Mouse (Mus musculus) heart, adult 11 months (tissue): ENCODE data around the gene Slc3a2.
"Not testable (repeated sequence)": the region's sequence is repeated elsewhere in the genome, so short reads cannot be mapped to it uniquely, and the experiment has no call there.

Experiments used
- DNase-seq: peaks from one replicate; pipeline ENCODE4 v3.0.0; 2022

The Slc3a2 gene

DNA sequence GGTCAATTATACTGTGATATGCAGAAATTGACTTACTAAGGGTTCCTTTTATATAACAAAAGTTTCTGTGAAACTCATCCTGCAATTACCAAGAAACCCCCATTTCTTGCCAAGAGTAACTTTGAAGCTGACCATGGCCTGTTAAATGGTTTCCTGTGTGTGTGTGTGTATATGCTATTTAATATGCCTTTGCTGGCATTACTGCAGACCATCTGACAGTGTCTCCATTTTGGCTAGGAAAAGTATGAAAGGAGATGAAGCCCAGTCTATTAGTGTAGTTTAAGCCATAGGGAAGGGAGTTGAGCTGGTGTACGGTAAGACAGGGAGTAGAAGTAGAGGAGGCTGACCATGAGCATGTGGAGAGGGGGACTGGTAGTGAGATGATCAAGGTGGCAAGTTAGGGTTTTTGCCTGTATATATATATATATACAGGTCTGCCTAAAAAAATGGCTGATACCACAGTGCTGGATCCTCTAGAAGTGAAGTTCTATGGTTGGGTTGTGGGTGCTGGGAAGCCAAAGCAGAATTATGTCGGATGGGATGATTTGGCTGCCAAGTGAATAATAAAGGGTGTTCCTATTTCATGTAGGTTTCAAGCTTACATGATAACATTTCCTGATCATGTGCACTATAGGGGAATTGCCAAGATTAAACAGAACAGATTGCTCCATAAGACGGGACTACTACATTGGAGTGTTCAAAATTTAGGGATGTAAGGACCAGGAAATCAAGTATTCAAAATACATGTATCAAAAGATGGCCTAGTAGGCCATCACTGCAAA is 3.6 kb upstream of the Slc3a2 start:
- DNase-seq = no peak

DNA sequence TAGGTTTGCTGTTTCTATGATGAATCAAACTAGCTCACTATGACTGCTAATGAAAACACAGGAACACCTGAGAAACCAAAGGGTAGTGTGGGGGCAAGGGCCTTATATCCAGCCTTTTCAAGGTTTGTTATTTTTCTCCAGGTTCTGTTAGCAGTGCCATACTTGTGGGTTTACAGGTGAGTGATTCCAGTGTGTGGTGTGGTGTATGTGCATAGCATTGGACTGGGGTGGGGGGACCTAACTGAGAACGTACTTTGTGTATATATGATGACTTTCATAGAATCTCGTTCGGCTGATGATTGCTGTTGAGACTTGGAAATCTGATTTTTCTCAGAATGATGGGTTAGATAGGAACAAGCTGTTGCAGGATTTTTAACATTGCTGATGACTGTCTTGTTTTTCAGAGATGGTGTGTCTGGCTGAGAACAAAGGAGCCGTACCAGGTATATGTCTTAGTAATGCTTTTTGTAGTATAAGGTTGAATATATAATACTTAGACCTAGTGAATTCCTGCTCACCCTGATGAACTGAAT is 2.0 kb upstream of the Slc3a2 start:
- no peak for DNase-seq

DNA sequence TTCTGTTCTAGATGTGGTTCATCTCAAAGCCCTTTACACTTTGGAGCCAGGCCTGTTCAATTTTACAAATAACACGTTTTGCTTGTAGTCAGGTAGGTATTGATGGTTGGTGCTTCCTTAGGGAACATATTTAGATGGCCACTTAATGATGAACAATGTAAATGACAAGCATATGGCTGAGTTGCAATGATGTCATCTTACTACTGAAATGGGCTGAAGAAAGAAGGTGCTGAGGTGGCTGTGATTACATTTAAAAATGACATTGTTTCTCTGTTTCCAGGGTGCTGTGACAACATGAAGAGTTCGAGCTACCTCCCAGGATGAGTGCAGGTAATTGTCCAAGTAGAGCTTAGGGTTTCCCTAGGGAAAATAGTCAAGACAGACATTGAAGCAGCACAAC is 1.2 kb upstream of the Slc3a2 start:
- no peak for DNase-seq

DNA sequence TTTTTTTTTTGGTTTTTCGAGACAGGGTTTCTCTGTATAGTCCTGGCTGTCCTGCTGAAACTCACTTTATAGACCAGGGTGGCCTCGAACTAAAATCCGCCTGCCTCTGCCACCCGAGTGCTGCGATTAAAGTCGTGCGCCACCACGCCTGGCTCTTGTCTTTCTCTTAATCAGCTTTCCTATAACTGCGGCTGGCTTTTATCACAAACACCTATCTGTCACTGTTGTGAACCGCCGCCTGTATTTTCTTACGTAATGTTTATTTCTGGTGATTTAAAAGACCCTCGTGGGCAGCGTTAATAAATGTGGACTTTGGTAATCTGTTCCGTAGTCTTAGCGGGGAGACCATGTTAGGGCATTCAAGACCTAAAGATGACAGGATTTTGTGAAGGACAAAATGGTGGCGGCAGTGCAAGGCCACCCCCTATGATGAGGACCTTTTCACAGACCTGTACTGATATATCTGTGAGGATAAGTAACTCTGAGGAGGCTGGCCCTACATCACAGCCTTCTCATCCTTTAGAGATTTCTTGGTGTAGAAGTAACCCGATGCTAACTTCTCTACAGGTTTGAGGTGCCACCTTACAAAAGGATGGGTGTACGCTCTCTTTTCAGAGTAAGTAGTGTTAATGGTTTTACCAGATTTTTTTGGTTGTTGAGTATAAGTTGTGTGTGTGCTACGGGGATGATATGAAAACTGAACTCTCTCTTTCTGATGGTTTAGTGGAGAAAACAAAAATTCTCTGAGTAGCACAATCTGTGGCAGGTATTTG is 591 bp upstream of the Slc3a2 start:
- DNase-seq = peak; percentile 90

DNA sequence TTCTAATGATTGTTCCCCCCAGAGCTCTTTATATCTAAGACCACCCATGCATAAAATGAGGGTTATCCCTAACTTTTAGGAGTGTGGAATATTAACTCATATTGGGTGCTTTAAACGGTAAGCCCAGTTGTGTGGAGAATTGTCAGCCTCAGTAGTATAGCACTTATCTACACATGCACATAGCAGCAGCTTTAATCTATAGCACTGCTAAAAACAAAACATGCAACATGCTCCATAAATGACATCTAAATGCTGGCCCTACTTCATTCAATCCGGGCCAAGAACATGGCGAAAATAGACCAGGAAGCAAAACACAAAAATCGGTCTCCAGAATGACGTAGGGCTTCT is 636 bp downstream of the Slc3a2 start:
- DNase-seq = no peak

DNA sequence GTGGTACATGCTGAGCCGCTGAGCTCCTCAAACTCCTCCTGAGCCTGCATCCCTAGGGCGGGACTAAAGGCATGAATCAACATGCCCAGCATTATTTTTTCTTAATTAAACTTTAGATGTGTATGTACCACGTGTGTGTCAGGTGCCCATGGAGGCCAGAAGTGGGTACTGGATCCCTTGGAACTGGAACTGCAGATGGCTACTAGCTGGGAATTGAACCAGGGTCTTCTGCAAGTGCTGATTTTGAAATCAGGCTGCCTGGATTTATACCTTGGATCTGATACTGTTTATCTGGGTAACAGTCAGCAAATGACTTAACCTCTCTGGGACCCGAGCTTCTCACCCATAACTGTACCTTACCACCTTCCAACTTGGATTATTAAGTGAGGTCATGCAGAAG is 1.1 kb downstream of the Slc3a2 start:
- DNase-seq = no peak

DNA sequence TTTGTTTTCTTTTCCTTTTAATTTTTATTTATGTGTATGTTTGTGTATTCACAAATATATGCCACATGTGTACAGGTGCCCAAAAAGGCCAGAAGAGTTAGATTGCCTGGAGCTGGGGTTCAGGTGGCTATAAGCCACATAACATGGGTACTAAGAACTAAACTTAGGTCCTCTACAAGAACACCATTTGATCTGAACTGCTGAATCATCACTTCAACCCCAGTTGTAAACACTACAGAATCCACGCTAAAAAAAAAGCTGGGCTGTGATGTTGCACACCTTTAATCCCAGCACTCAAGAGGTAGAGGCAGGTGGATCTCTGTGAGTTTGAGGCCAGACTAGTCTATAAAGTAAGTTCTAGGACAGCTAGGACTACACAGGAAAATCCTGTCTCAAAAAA is 1.8 kb downstream of the Slc3a2 start:
- no peak for DNase-seq

DNA sequence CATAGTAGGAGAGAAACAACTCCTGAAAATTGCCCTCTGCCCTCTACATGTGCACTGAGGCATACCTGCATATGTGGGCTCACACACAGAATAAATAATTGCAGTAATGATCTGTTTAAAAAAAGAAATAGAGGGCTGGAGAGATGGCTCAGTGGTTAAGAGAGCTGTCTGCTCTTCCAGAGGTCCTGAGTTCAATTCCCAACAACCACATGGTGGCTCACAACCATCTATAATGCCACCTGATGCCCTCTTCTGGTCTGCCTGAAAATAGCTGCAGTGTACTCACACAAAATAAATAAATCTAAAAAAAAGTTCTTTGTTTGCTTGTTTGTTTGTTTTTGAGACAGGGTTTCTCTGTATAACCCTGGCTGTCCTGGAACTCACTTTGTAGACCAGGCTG is 4.1 kb downstream of the Slc3a2 start:
- not testable (repeated sequence) for DNase-seq

DNA sequence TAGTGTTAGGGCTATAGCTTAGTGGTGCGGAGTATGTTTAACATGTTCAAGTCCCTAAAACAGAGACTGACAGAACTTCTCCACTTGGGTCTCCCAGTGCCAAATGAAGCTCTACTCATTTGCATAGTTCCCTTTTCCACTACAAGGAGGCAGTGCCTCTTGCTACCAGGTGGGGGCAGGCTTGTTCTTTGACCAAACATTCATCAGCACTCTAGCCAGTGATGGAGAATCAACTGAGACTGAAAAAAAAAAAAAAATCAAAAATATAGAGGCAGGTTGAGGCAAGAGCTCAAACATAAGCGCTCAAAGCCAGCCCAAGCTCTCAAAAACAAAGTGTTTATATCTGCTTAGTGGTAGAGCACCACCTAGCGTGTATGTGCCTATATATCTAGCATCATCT is 4.8 kb downstream of the Slc3a2 start:
- peak; percentile 92 for DNase-seq

DNA sequence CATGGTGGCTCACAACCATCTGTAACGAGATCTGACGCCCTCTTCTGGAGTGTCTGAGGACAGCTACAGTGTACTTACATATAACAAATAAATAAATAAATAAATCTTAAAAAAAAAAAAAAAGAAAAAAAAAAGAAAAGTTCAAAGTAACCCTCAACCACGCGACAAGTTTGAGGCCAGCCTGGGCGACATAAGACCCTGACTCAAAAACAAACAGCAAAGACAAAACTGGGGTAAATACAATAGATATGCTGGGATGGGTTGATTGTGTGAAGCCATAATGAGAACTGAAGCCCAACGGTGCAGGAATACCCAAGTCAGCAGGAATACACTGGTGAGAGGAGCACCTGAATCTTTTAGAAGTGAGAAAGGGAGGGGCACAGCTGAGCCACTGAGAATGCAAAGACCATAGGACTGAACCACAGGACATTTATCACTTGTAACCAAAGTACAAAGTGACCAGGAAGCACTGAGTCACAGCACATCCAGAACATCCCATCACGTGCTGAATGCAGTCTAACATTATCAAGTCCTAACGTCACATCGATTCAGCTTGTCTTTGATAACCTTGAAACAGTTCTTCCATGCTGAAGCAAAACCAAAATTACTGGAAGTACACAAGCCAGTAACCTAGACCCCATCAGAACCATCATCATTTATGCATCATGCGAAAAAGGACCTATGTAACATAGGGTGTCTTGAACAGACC is 6.2 kb downstream of the Slc3a2 start:
- DNase-seq = no peak

DNA sequence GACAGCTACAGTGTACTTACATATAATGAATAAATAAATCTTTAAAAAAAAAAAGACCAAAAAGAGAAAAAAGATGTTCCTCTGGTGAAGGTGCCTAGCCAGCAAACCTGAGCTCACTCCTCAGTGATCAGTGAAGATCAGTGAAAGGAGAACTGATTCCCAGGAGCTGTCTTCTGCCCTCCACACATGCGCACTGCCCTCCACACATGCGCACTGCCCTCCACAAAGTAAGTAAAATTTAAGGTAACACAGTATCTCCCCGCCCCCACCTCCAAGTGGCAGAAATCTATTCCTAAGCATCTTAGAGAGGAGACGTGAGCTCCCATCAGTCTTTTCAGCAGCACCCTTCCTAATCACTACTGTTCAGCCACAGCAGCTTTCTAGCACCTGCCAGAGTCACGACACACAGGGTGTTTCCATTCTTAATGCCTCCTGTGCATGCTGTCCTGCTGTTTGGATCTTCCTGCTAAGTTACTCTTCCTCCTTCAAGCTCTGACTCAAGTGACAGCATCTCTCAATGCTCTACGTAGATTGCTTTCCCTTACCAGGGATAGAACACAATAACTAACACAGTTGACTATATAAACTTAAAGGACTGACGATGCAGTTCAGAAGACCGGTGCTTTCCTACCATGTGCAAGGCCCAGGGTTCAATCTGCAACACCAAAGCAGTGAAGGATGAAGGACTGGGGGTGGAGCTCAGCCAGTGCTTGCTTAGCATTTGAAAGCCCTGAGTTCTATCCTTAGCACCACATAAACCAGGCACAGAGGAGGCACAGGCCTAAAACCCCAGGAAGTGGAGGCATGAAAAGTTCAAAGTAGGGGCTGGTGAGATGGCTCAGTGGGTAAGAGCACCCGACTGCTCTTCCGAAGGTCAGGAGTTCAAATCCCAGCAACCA is 7.1 kb downstream of the Slc3a2 start:
- DNase-seq = no peak

DNA sequence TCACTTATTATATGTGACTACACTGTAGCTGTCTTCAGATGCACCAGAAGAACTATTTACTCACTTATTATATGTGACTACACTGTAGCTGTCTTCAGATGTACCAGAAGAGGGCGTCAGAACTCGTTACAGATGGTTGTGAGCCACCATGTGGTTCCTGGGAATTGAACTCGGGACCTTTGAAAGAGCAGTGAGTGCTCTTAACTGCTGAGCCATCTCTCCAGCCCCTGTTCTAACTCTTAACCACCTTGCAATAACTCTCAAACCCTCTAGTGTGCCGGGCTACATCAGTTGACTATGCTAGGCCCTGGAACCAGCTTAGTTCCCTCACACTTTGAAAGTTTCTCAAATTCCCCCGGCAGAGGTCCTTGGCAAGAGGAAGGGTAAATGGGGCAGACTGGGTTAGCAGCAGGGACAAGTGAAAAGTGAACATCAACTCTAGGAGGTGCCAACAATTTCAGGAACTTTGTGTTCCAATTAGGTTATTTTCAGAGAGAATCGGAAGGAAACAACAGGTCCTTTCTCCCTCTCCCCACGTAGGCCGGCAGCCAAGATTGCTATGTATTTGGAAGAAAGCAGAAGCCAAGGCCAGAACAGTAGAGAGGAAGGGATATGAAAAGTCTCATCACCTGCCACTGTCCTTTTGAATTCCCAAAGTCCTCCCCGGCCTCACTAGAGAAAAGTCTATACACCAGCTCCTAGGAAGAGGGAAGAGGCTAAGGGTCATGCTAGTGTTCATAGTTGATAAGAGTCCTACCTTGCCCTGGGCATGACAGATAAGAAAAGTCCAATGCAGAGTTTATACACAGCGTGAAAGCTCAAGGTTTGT is 8.3 kb downstream of the Slc3a2 start:
- peak; percentile 94 for DNase-seq

DNA sequence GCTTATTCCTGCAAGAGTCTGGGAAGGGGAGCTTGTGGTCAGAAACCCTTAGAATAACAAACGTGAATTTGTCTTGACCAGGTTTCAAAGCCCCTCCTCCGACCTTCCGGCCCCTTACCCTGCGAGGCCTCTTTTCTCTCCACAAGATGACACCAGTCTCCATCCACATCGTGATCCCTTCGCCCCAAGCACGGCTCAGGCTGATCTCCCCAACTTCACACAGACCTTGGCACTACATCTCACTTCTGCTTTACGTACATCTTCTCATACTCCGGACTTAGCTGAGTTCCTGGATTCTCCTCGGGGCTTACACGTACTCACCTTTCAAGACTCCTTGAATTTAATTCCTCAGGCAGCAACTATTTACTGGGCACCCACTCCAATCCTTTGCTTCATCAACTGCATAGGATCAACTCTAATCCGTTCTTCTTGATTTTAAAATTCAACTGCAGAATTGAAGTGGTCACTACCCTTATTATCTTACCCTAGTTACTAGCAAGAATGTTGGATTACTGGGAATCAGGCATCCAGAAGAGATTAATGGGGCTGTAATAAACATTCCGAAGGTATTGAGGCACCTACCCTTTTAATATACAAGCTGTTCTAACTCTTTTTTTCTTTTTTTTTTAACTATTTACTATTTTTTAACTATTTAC is 9.0 kb downstream of the Slc3a2 start:
- no peak for DNase-seq

DNA sequence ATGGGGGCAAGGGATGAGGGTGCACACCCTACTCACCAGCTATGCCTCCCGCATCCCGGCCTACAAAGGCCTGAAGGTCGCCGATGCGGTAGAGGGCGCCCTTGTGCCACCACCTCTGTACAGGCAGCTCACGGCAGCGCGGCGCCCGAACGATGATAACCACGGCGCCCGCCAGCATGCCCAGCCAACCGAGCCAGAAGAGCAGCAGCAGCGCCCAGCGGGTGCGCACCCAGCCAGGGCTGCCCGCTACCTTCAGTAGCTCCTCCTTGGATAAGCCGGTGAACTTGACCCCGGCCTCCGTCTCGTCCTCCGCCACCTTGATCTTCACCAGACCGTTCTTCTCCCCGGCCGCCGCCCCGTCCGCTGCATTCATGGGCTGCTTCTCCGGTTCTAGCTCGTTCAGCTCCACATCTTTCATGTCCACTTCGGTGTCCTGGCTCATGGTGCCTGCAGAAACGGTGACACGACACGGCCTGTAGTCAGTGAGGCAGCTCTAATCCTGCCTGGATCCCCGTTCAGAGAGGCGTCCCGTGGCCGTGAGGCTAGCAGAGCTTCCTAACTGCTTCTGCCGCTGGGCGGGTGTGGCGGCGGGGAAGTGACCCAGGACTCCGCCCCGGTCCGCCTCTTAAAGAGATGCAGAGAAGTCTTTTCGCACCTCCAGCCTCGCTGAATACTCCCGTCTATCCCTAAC is 9.7 kb downstream of the Slc3a2 start:
- peak; percentile 99 for DNase-seq

DNA sequence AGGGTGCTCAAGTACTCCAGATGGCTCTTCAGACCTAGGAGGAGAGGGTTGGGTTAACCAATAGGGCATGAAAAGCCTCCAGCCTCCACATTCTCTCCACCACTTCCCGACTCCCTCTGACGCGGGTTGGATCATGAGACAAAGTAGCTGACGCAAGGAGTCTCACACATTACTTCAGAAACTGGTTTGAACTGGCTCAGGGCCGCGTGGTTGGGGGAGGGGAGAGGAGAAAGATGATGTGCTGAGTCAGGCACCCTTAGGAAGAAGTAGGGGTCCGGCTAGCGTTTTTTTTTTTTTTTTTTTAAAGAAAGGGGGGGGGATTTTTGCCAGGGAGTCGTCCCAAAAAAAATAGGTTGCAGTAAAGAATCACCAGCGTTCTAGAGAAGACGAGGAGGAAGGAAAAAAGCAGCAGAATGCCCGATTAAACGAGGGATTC is 10.3 kb downstream of the Slc3a2 start:
- peak; percentile 98 for DNase-seq

DNA sequence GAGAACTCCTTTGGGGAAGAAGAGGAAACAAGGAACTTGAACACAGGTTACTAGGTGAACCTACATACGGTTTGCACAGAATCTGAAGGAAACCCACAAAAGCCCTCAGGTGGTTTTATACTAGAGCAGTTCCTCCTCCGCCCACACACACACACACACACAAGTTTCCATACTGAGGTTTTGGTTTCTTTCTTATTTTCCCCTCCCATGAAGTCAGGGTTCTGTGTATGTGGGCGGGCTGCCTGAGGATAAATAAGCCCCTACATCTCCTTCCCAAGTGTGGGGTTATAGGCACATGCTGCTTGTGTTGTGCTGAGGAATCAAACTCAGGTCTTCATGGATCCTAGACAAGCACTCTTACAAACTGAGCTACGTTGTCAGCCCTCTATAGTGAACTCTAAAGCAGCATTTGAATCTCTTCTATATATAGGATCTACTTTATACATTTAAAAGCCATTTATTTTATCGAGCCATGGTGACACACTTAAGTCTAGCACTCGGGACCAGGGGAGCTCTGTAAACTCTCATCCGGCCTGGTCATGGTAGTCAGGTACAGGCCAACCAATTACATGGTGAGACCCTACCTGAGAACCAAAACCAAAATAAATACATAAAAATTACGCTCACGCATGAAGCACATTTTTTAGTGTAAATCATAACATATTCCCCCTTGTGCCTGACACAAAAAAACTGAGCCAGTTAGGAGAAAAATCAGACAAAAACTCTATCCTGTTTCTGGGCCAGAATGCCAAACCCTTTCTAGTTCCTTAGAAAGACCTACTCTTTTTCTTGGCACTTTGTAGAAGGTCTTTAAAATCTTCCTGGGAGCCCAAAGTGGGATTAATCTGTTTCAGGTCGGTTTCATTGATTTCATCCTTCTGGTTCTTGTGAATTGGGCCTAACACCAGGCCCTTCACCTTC is 11.0 kb downstream of the Slc3a2 start:
- DNase-seq = peak; percentile 90

DNA sequence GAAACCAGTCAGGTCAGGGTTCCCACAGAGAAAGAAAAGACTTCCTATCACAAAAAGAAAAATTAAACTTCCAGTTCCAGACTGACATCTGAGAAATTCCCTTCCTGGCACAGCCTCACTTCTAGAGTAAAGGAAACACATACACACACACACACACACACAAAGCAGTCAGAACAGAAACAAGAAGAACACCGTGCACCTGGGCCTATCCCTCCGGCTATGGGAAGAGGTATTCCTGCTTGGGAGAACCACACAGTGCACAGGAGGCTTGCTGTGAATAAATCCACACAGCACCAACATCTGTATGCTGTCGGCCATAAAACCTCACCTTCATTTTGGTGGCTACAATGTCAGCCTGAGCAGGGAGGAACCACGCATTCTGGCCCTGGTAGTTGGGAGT is 11.7 kb downstream of the Slc3a2 start:
- DNase-seq = peak; percentile 78

DNA sequence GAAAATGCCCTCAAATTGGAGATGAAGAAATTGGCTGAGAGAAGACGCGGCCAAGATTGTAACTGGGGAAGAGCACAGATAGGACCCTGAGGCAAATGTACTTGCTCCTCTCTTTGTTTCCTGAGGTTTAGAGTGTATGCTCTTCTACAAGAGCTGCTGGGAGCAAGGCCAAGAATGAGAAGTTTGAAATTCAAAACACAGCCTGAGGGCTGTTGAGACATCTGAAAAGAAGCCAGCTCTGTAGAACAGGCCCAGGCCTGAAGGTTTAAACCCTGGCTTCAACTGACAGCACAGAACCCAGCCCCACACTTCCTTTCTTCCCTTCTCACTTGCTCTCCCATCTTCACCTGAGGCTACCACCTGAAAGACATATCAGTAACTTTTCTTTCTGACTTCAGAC is 13.1 kb downstream of the Slc3a2 start:
- DNase-seq = no peak

DNA sequence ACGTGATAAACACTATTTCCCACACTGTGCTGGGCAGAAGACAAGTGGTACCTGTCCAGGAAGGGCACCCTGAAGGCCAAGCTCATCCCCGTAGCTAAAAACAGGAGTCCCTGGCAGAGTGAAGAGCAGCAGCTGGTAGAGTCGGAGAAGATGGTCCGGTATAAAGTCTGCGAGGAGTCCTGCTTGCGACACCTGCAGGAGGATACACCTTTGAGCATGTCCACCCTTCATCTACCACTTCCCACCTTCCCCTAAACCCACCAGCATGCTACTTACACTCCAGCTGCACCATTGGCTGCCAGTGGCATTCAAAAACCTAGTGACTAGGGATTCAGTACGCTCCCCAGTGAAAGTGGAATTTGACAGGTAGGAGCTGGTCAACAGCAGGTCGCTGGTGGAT is 14.2 kb downstream of the Slc3a2 start:
- peak; percentile 80 for DNase-seq
